Mouse (Mus musculus): Measurements from ENCODE around the gene Nt5e.

DNA sequence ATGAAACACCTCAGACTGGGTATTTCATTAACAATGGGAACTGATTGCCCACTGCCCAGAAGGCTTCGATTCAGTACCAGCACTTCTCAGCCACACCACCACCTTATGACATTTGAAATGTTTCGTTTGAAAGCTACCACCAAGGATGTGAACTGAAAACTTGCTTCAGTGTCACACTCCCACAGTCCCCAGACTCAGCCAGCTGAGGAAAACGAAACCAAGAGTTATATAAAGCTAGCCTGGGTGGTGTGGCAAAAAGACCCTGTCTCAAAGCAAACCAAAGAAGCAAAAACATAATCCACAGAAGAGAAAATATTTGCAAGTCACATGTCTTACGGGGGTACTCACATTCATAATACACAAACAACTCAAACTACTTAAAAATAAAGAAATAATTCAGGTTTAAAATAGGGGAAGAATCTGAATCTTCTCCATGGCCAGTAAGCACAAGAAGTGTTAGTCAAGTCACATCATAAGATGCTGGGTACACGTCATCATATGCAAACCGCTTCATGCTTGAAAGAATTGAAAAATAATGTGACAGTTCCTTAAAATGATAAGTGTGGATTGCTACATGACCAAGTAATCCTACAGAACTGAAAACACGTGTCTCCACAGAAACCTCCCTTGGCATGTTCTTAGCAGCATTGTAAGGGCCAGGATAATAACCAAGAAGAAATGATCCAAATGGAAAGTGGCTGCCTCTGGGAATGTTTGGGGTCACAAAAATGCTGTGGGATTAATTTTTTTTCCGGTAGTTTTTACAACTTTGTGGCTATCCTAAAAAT, 28.9 kb upstream of the Nt5e start:
- TF ChIP-seq GATA1 (IDR thresholded peaks at IDR 0.05; ENCODE audit: low read length) = no peak
- TF ChIP-seq TAL1 (IDR thresholded peaks at IDR 0.05; ENCODE audit: low read length) = no peak
